Mouse (Mus musculus) midbrain, embryonic 16.5 days (tissue): ENCODE measurements around the gene Rnd1. TPM values are rescaled to one million over a fixed set of nuclear protein-coding genes. Genes with fewer than 3 reads are reported as not detected.

Experiments
- ATAC-seq: fragments of 200-750 bp; cut with Nextera tagmentation; 2 replicates; pipeline ENCODE4 v1.8.0; 2017; ENCODE audit warnings: moderate TSS enrichment
- H3K27ac ChIP-seq: fragments of 300-500 bp; sonication (generic); 2 replicates; pipeline ENCODE4 v1.5.1; 2014; ENCODE audit warnings: mild to moderate bottlenecking, low read length, mixed read lengths
- H3K27me3 ChIP-seq: fragments of 300-500 bp; sonication (generic); 2 replicates; pipeline ENCODE4 v1.6.1; 2014; ENCODE audit warnings: low read depth, low read length, mixed read lengths; ENCODE audit not compliant: control insufficient read depth, insufficient read depth
- H3K36me3 ChIP-seq: fragments of 300-500 bp; sonication (generic); 2 replicates; pipeline ENCODE4 v1.6.1; 2014; ENCODE audit warnings: mild to moderate bottlenecking, low read length, moderate library complexity, mixed read lengths; ENCODE audit not compliant: control insufficient read depth, insufficient read depth
- H3K4me1 ChIP-seq: fragments of 300-500 bp; sonication (generic); 2 replicates; pipeline ENCODE4 v1.6.1; 2014; ENCODE audit warnings: mild to moderate bottlenecking, low read length, mixed read lengths; ENCODE audit not compliant: control insufficient read depth, insufficient read depth
- H3K4me2 ChIP-seq: fragments of 300-500 bp; sonication (generic); 2 replicates; pipeline ENCODE4 v1.6.1; 2014; ENCODE audit warnings: mild to moderate bottlenecking, low read length, mixed read lengths
- H3K4me3 ChIP-seq: fragments of 300-500 bp; sonication (generic); 2 replicates; pipeline ENCODE4 v1.5.1; 2014; ENCODE audit warnings: low read depth, mild to moderate bottlenecking, low read length, moderate library complexity, mixed read lengths
- H3K9ac ChIP-seq: fragments of 300-500 bp; sonication (generic); 2 replicates; pipeline ENCODE4 v1.6.1; 2014; ENCODE audit warnings: low read depth, low read length, mixed read lengths
- H3K9me3 ChIP-seq: fragments of 300-500 bp; sonication (generic); replicated peaks from 2 replicates; pipeline ENCODE4 v1.6.1; 2014; ENCODE audit warnings: mild to moderate bottlenecking, low read length, mixed read lengths; ENCODE audit not compliant: control insufficient read depth, poor library complexity, severe bottlenecking
- whole genome bisulfite sequencing: fragments of 180-500 bp; shearing (Covaris S2); extraction: QIAGEN DNeasy Blood & Tissue Kit; methylation state at CpG from one replicate; pipeline ENCODE4 v1.1.7; 2014; 5-methylcytosine and 5-hydroxymethylcytosine counted together
- polyA plus RNA-seq: library from polyadenylated mRNA; unstranded; fragments of >200 nt; fragmentation: Nextera tagmentation; extraction: Ambion mirVana; gene quantifications from 2 replicates; pipeline ENCODE4 v1.2.1, GENCODE M21; 2015

The Rnd1 gene
- polyA plus RNA-seq, 1 experiment from 2014 or later, result 19.8 TPM

GRCm38 (mm10) chr15:98635291-98635841 lies 41.9 kb downstream of the Rnd1 start:
- Histone ChIP-seq H3K27ac (peak overlapping the region; percentile 98), H3K4me3 (peak overlapping the region; percentile 84), H3K36me3 (peaks cover 6% of the 10 kb centered on the region), H3K4me1 (peaks cover 36% of the 10 kb centered on the region), H3K4me2 (peak overlapping the region; percentile 69), H3K9ac (peak overlapping the region; percentile 96), H3K27me3 (no peaks in the 10 kb centered on the region), H3K9me3 (no peaks in the 10 kb centered on the region)
- peak; percentile 4; the same call in 1 of the 2 replicates for ATAC-seq
- 0% methylated on average over 21 of the region's 21 CpGs for WGBS

- ATAC-seq, result peak; percentile 65
- Histone ChIP-seq H3K27me3 (no peaks in the 10 kb centered on the region), H3K4me1 (peaks cover 36% of the 10 kb centered on the region), H3K4me3 (peak overlapping the region; percentile 84), H3K27ac (peak overlapping the region; percentile 98), H3K9ac (peak overlapping the region; percentile 96), H3K36me3 (no peaks in the 10 kb centered on the region; the same call in 1 of the 2 replicates), H3K4me2 (peak overlapping the region; percentile 69), H3K9me3 (no peaks in the 10 kb centered on the region)
- under 1% methylated on average over 28 of the region's 65 CpGs for WGBS
These were observed 42.6 kb downstream of the Rnd1 start for GRCm38 (mm10) chr15:98634541-98635081.

GRCm38 (mm10) chr15:98633822-98634470 lies 43.3 kb downstream of the Rnd1 start:
- under 1% methylated on average over 25 of the region's 25 CpGs for WGBS
- peak overlapping the region; percentile 69 for H3K4me2 ChIP-seq
- no peaks in the 10 kb centered on the region for H3K27me3 ChIP-seq
- H3K9ac ChIP-seq, result peak overlapping the region; percentile 96
- H3K4me3 ChIP-seq, result peak overlapping the region; percentile 84
- ATAC-seq, result peak; percentile 3
- H3K27ac ChIP-seq, result peak overlapping the region; percentile 98
- no peaks in the 10 kb centered on the region for H3K36me3 ChIP-seq
- peaks cover 39% of the 10 kb centered on the region for H3K4me1 ChIP-seq
- no peaks in the 10 kb centered on the region for H3K9me3 ChIP-seq

GRCm38 (mm10) chr15:98632921-98633320 lies 44.3 kb downstream of the Rnd1 start:
- peak overlapping the region; percentile 98 for H3K27ac ChIP-seq
- WGBS, result 0% methylated on average over 4 of the region's 4 CpGs
- peak overlapping the region; percentile 69 for H3K4me2 ChIP-seq
- no peak for ATAC-seq
- peaks cover 48% of the 10 kb centered on the region for H3K4me1 ChIP-seq
- H3K27me3 ChIP-seq, result no peaks in the 10 kb centered on the region
- H3K4me3 ChIP-seq, result peak overlapping the region; percentile 84
- H3K9ac ChIP-seq, result peak overlapping the region; percentile 96
- no peaks in the 10 kb centered on the region for H3K9me3 ChIP-seq
- H3K36me3 ChIP-seq, result no peaks in the 10 kb centered on the region

- ATAC-seq, result peak; percentile 69
- Histone ChIP-seq H3K27me3 (no peaks in the 10 kb centered on the region), H3K27ac (peak overlapping the region; percentile 98), H3K4me1 (peaks cover 41% of the 10 kb centered on the region), H3K4me2 (peak overlapping the region; percentile 69), H3K9me3 (no peaks in the 10 kb centered on the region), H3K9ac (peak overlapping the region; percentile 96), H3K36me3 (no peaks in the 10 kb centered on the region), H3K4me3 (peak overlapping the region; percentile 84)
- WGBS, result under 1% methylated on average over 23 of the region's 25 CpGs
These were observed 45.0 kb downstream of the Rnd1 start for GRCm38 (mm10) chr15:98632107-98632744.

GRCm38 (mm10) chr15:98631493-98631892 lies 45.8 kb downstream of the Rnd1 start:
- peak overlapping the region; percentile 96 for H3K9ac ChIP-seq
- H3K9me3 ChIP-seq, result no peaks in the 10 kb centered on the region
- H3K36me3 ChIP-seq, result no peaks in the 10 kb centered on the region
- peak overlapping the region; percentile 98 for H3K27ac ChIP-seq
- peak overlapping the region; percentile 84 for H3K4me3 ChIP-seq
- 0 out of 2 replicates have a peak, but pooled peaks have one; percentile 11 for ATAC-seq
- H3K27me3 ChIP-seq, result no peaks in the 10 kb centered on the region
- H3K4me1 ChIP-seq, result peaks cover 33% of the 10 kb centered on the region
- WGBS, result under 1% methylated on average over 18 of the region's 18 CpGs
- peak overlapping the region; percentile 69 for H3K4me2 ChIP-seq

GRCm38 (mm10) chr15:98630540-98630939 lies 46.7 kb downstream of the Rnd1 start, which contains the start of gene Cacnb3:
Cacnb3 (plus strand) TSS chr15:98630840.
- no peak for ATAC-seq
- peak within 1 kb of the TSS; percentile 69 for H3K4me2 ChIP-seq
- peaks cover 25% of the 10 kb centered on the region for H3K4me1 ChIP-seq
- peak within 1 kb of the TSS; percentile 84 for H3K4me3 ChIP-seq
- no peaks in the 10 kb centered on the region for H3K27me3 ChIP-seq
- H3K36me3 ChIP-seq, result no peaks in the 10 kb centered on the region
- H3K27ac ChIP-seq, result peak within 1 kb of the TSS; percentile 98
- H3K9ac ChIP-seq, result peak within 1 kb of the TSS; percentile 96
- H3K9me3 ChIP-seq, result no peaks in the 10 kb centered on the region
- 38% methylated on average over 4 of the region's 4 CpGs for WGBS

- Histone ChIP-seq H3K27ac (no peak overlapping the region), H3K4me3 (no peak overlapping the region), H3K9ac (no peak overlapping the region), H3K4me1 (peaks cover 25% of the 10 kb centered on the region), H3K27me3 (no peaks in the 10 kb centered on the region), H3K4me2 (no peak overlapping the region), H3K9me3 (no peaks in the 10 kb centered on the region), H3K36me3 (no peaks in the 10 kb centered on the region)
- ATAC-seq, result no peak
- 60% methylated on average over 6 of the region's 6 CpGs for WGBS
These were observed 47.8 kb downstream of the Rnd1 start for GRCm38 (mm10) chr15:98629464-98629863.
